Mouse (Mus musculus): ENCODE measurements at regions not wholly inside any gene's neighbourhood (a gene's known extent, or its start where the extent isn't known, plus 50 kb on each side); places are given as distances from the start of the nearest gene placed in this dataset.

- Histone ChIP-seq H3K36me3 (ENCODE audit: control insufficient read depth in 1 of 2, insufficient read depth in 2 of 2, low read length in 2 of 2) (no peaks in the 10 kb centered on the region), H3K4me1 (ENCODE audit: control insufficient read depth in 1 of 2, insufficient read depth in 2 of 2, low read length in 2 of 2) (no peaks in the 10 kb centered on the region), H3K9me3 (replicated peaks; ENCODE audit: insufficient read depth, low read length) (no peaks in the 10 kb centered on the region), H3K4me3 (ENCODE audit: control insufficient read depth in 1 of 2, insufficient read depth in 1 of 2, low read depth in 2 of 2, low read length in 2 of 2) (no peak overlapping the region), H3K9ac (ENCODE audit: control insufficient read depth, low read depth, low read length, poor library complexity, severe bottlenecking) (no peak overlapping the region), H3K79me2 (ENCODE audit: control insufficient read depth, insufficient read depth, low read length, poor library complexity) (no peaks in the 10 kb centered on the region), H3K27me3 (ENCODE audit: control insufficient read depth in 1 of 2, insufficient read depth in 2 of 2, low read length in 2 of 2) (no peaks in the 10 kb centered on the region), H3K27ac (ENCODE audit: control insufficient read depth, low read depth, low read length) (no peak overlapping the region)
- DNase-seq (ENCODE audit: low read depth, low spot score): no peak
- TF ChIP-seq POLR2AphosphoS2 (IDR thresholded peaks at IDR 0.05; ENCODE audit: low read length) (no peak), MEF2A (IDR thresholded peaks at IDR 0.05; ENCODE audit: extremely low read depth, insufficient replicate concordance, low read depth, low read length, poor library complexity, severe bottlenecking) (no peak), CTCF (IDR thresholded peaks at IDR 0.05 in 2 of 3, conservative IDR thresholded peaks at IDR 0.05 in 1 of 3; ENCODE audit: control insufficient read depth in 1 of 3, insufficient read depth in 1 of 3, low read depth in 2 of 3, low read length in 3 of 3, poor library complexity in 1 of 3, severe bottlenecking in 1 of 3) (no peak)
Measured at GRCm38 (mm10) chr2:173385722-173386141, 109.4 kb upstream of the Pmepa1 start.

- Histone ChIP-seq H3K79me2 (ENCODE audit: control insufficient read depth, insufficient read depth, low read length, poor library complexity) (no peaks in the 10 kb centered on the region), H3K27me3 (ENCODE audit: control insufficient read depth in 1 of 2, insufficient read depth in 2 of 2, low read length in 2 of 2) (no peaks in the 10 kb centered on the region), H3K36me3 (ENCODE audit: control insufficient read depth in 1 of 2, insufficient read depth in 2 of 2, low read length in 2 of 2) (no peaks in the 10 kb centered on the region), H3K4me1 (ENCODE audit: control insufficient read depth in 1 of 2, insufficient read depth in 2 of 2, low read length in 2 of 2) (no peaks in the 10 kb centered on the region), H3K9ac (ENCODE audit: control insufficient read depth, low read depth, low read length, poor library complexity, severe bottlenecking) (no peak overlapping the region), H3K9me3 (replicated peaks; ENCODE audit: insufficient read depth, low read length) (no peaks in the 10 kb centered on the region), H3K4me3 (ENCODE audit: control insufficient read depth in 1 of 2, insufficient read depth in 1 of 2, low read depth in 2 of 2, low read length in 2 of 2) (no peak overlapping the region), H3K27ac (ENCODE audit: control insufficient read depth, low read depth, low read length) (no peak overlapping the region)
- TF ChIP-seq E2F4 (IDR thresholded peaks at IDR 0.05; ENCODE audit: borderline replicate concordance, low read depth, low read length) (no peak), GATA1 (IDR thresholded peaks at IDR 0.05; ENCODE audit: low read depth, low read length) (no peak), MEF2A (IDR thresholded peaks at IDR 0.05; ENCODE audit: extremely low read depth, insufficient replicate concordance, low read depth, low read length, poor library complexity, severe bottlenecking) (no peak), NRF1 (IDR thresholded peaks at IDR 0.05; ENCODE audit: insufficient read depth, low read depth, low read length, poor library complexity, severe bottlenecking) (no peak), MYB (IDR thresholded peaks at IDR 0.05; ENCODE audit: low read depth, low read length) (no peak), TBP (IDR thresholded peaks at IDR 0.05; ENCODE audit: low read depth, low read length) (no peak), MAX (IDR thresholded peaks at IDR 0.05; ENCODE audit: low read length) (no peak), ZMIZ1 (IDR thresholded peaks at IDR 0.05; ENCODE audit: low read depth, low read length) (no peak), CHD1 (IDR thresholded peaks at IDR 0.05; ENCODE audit: low read depth, low read length) (no peak), MAZ (IDR thresholded peaks at IDR 0.05; ENCODE audit: low read depth, low read length) (no peak), ZNF384 (IDR thresholded peaks at IDR 0.05; ENCODE audit: low read depth, low read length) (no peak), UBTF (IDR thresholded peaks at IDR 0.05; ENCODE audit: borderline replicate concordance, insufficient read depth, low read depth, low read length) (no peak), BHLHE40 (IDR thresholded peaks at IDR 0.05; ENCODE audit: borderline replicate concordance, low read depth, low read length) (no peak), MXI1 (IDR thresholded peaks at IDR 0.05; ENCODE audit: low read depth, low read length) (no peak), KAT2A (conservative IDR thresholded peaks at IDR 0.05; ENCODE audit: low read depth, low read length) (no peak), ETS1 (IDR thresholded peaks at IDR 0.05; ENCODE audit: low read depth, low read length) (no peak), CTCF (IDR thresholded peaks at IDR 0.05 in 2 of 3, conservative IDR thresholded peaks at IDR 0.05 in 1 of 3; ENCODE audit: control insufficient read depth in 1 of 3, insufficient read depth in 1 of 3, low read depth in 2 of 3, low read length in 3 of 3, poor library complexity in 1 of 3, severe bottlenecking in 1 of 3) (no peak), ZC3H11A (IDR thresholded peaks at IDR 0.05; ENCODE audit: low read depth, low read length) (no peak), MYC (IDR thresholded peaks at IDR 0.05; ENCODE audit: low read depth, low read length) (no peak)
- no peak for DNase-seq (ENCODE audit: low read depth, low spot score)
Measured at GRCm38 (mm10) chr2:173388140-173388539, 111.8 kb upstream of the Pmepa1 start.
